Mouse (Mus musculus) spleen, adult 2 months (tissue): Measurements from ENCODE around the gene Rptor.

Experiments used
- CTCF ChIP-seq: fragments of 200-500 bp; IDR thresholded peaks from 2 replicates; pipeline ENCODE4 v1.5.1; 2011; ENCODE audit warnings: mild to moderate bottlenecking, inconsistent platforms; ENCODE audit not compliant: insufficient read depth, insufficient read length, insufficient replicate concordance; ENCODE audit errors: extremely low read depth
- POLR2A ChIP-seq: fragments of 200-500 bp; IDR thresholded peaks from 2 replicates; pipeline ENCODE4 v1.6.1; 2011; ENCODE audit warnings: low read depth, low read length, inconsistent platforms

DNA sequence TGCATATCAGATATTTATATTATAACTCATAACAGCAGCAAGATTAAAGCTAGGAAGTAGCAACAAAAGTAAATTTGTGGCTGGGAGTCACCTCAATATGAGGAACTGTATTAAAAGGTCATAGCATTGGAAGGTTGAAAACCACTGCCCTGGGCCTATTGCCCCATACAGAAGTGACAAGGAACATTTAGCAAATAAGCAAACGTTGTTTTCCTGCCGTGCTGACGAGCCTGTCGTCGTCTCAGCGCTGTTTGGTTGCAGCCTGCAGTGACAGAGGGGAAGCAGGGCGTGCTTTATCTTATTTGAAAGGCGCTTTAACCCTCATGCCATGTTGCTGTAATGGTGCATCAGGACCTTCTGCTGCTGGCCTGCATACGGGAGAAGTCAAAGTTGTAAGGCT, 273.0 kb downstream of the Rptor start:
- no peak for TF ChIP-seq POLR2A
- TF ChIP-seq CTCF, result no peak
